Mouse (Mus musculus): ENCODE data around the gene S100a16.

DNA sequence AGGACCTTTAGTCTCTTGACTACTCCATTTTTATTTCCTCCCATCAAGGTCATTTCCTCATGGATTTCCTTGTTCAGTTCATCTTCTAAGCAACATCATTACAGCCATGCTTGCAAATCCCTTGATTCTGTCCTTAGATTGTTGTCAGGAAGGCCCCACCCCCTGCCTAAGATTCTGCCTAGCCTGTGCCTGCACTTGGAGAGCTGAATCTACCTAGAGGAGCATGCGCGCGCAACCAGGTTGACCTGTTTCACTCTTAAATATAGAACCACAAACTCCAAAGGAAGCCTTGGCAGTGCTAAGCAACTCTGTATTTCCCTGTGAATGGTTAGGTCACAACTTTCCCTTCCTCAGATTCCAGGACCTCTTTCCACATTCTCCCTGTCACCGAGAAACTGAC, 19.3 kb upstream of the S100a16 start:
- no peak for TF ChIP-seq TCF3 (IDR thresholded peaks at IDR 0.05; ENCODE audit: insufficient read length, low read depth)
- TF ChIP-seq MAX (IDR thresholded peaks at IDR 0.05; ENCODE audit: low read depth): no peak
- TF ChIP-seq POLR2A (IDR thresholded peaks at IDR 0.05; ENCODE audit: insufficient read length, low read depth): no peak
- TF ChIP-seq TCF12 (IDR thresholded peaks at IDR 0.05; ENCODE audit: insufficient read depth, poor library complexity, severe bottlenecking): no peak
- no peak for TF ChIP-seq E2F4 (IDR thresholded peaks at IDR 0.05; ENCODE audit: insufficient read depth)
- no peak for TF ChIP-seq MYOD1 (IDR thresholded peaks at IDR 0.05; ENCODE audit: control insufficient read depth in 1 of 3, insufficient read length in 2 of 3, low read depth in 2 of 3)
- TF ChIP-seq MYOG (IDR thresholded peaks at IDR 0.05; ENCODE audit: control insufficient read depth in 1 of 3, insufficient read depth in 1 of 3, insufficient read length in 2 of 3, low read depth in 2 of 3): no peak
- TF ChIP-seq POLR2AphosphoS2 (IDR thresholded peaks at IDR 0.05; ENCODE audit: insufficient read length, low read depth): no peak

Measured in myocyte (in vitro differentiated cells).